Mouse (Mus musculus) kidney, postnatal 0 days (tissue): ENCODE results near the gene Capn2. TPM values are rescaled to one million over a fixed set of nuclear protein-coding genes. Genes with fewer than 3 reads are reported as not detected.

Experiments used
- ATAC-seq: fragments of 200-750 bp; cut with Nextera tagmentation; replicated peaks from 2 replicates; pipeline ENCODE4 v1.8.0; 2017; ENCODE audit warnings: low read depth, moderate number of reproducible peaks, moderate TSS enrichment, moderate library complexity; ENCODE audit not compliant: low FRiP score
- DNase-seq: peaks from one replicate; pipeline ENCODE4 v3.0.0-alpha.2; 2016; ENCODE audit warnings: low spot score
- H3K27ac ChIP-seq: fragments of 300-500 bp; sonication (generic); 2 replicates; pipeline ENCODE4 v1.5.1; 2014; ENCODE audit warnings: mild to moderate bottlenecking
- H3K27me3 ChIP-seq: fragments of 300-500 bp; sonication (generic); 2 replicates; pipeline ENCODE4 v1.6.1; 2014; ENCODE audit warnings: low read length, mixed read lengths; ENCODE audit not compliant: insufficient read depth
- H3K36me3 ChIP-seq: fragments of 300-500 bp; sonication (generic); 2 replicates; pipeline ENCODE4 v1.6.1; 2014; ENCODE audit warnings: low read length, mixed read lengths; ENCODE audit not compliant: insufficient read depth
- H3K4me1 ChIP-seq: fragments of 300-500 bp; sonication (generic); replicated peaks from 2 replicates; pipeline ENCODE4 v1.6.1; 2014; ENCODE audit warnings: antibody characterized with exemption, low read length, mixed read lengths; ENCODE audit not compliant: insufficient read depth
- H3K4me2 ChIP-seq: fragments of 300-500 bp; sonication (generic); 2 replicates; pipeline ENCODE4 v1.6.1; 2014; ENCODE audit warnings: mild to moderate bottlenecking, low read length, moderate library complexity, mixed read lengths
- H3K4me3 ChIP-seq: fragments of 300-500 bp; sonication (generic); replicated peaks from 2 replicates; pipeline ENCODE4 v1.5.1; 2014; ENCODE audit warnings: low read depth, low read length
- H3K9ac ChIP-seq: fragments of 300-500 bp; sonication (generic); 2 replicates; pipeline ENCODE4 v1.6.1; 2014; ENCODE audit warnings: low read depth, low read length
- H3K9me3 ChIP-seq: fragments of 300-500 bp; sonication (generic); replicated peaks from 2 replicates; pipeline ENCODE4 v1.6.1; 2016; ENCODE audit warnings: low read length, inconsistent platforms, mixed read lengths
- CTCF ChIP-seq: IDR thresholded peaks from 2 replicates; pipeline ENCODE4 v1.5.1; 2016; ENCODE audit warnings: antibody characterized with exemption, low read depth, mild to moderate bottlenecking, moderate library complexity
- WGBS: fragments of 180-500 bp; shearing (Covaris S2); extraction: QIAGEN DNeasy Blood & Tissue Kit; methylation state at CpG from one replicate; pipeline ENCODE4 v1.1.7; 2014; 5-methylcytosine and 5-hydroxymethylcytosine counted together
- polyA plus RNA-seq: library from polyadenylated mRNA; unstranded; fragments of >200 nt; fragmentation: Nextera tagmentation; extraction: Ambion mirVana; gene quantifications from 2 replicates; pipeline ENCODE4 v1.2.1, GENCODE M21; 2015

Gene Capn2
- polyA plus RNA-seq, 1 experiment from 2014 or later = 95.1 TPM

GRCm38 (mm10) chr1:182499443-182500089, 17.8 kb downstream of the Capn2 start:
- no peak overlapping the region for H3K27ac ChIP-seq
- no peaks in the 10 kb centered on the region for H3K27me3 ChIP-seq
- no peaks in the 10 kb centered on the region for H3K9me3 ChIP-seq
- WGBS = 59% methylated on average over 9 of the region's 9 CpGs
- no peak overlapping the region for H3K9ac ChIP-seq
- peaks cover 6% of the 10 kb centered on the region; the same call in 1 of the 2 replicates for H3K36me3 ChIP-seq
- peaks cover 26% of the 10 kb centered on the region for H3K4me1 ChIP-seq
- DNase-seq (no peak), ATAC-seq (no peak)
- no peak overlapping the region for H3K4me2 ChIP-seq
- no peak for TF ChIP-seq CTCF
- H3K4me3 ChIP-seq = no peak overlapping the region

- H3K9ac ChIP-seq = no peak overlapping the region
- WGBS = 45% methylated on average over 4 of the region's 4 CpGs
- H3K27ac ChIP-seq = peak overlapping the region; percentile 78; the same call in 1 of the 2 replicates
- no peak for ATAC-seq
- DNase-seq = peak; percentile 32
- no peak overlapping the region for H3K4me2 ChIP-seq
- no peaks in the 10 kb centered on the region for H3K9me3 ChIP-seq
- H3K4me1 ChIP-seq = peaks cover 27% of the 10 kb centered on the region
- no peaks in the 10 kb centered on the region for H3K27me3 ChIP-seq
- TF ChIP-seq CTCF = no peak
- no peak overlapping the region for H3K4me3 ChIP-seq
- peaks cover 6% of the 10 kb centered on the region; the same call in 1 of the 2 replicates for H3K36me3 ChIP-seq
Observed at GRCm38 (mm10) chr1:182497736-182498135, 19.7 kb downstream of the Capn2 start.

DNA sequence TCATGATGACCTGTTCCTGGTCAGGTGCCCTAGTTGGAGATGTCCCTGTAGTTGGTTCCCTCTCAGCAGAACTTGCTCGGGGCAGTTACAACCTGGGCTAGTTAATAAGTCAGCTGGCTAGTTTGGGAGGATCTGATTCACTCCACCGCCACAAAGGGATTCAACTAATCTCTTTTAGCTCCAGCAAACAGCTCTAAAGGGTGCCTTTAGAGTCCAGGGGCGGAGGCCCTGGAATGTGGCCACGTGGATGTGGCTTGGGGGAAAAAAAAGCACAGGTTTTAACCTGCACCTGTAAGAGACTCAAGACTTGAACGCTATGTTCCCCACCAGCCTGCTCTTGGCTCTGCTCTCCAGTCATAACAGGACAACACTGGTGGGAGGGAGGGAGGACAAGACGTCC, 20.7 kb downstream of the Capn2 start:
- H3K4me2 ChIP-seq = no peak overlapping the region
- no peaks in the 10 kb centered on the region for H3K27me3 ChIP-seq
- H3K27ac ChIP-seq = peak overlapping the region; percentile 78
- DNase-seq (peak; percentile 27), ATAC-seq (peak; percentile 79)
- no peak for TF ChIP-seq CTCF
- H3K9ac ChIP-seq = no peak overlapping the region
- peaks cover 27% of the 10 kb centered on the region for H3K4me1 ChIP-seq
- no peaks in the 10 kb centered on the region for H3K9me3 ChIP-seq
- H3K36me3 ChIP-seq = peaks cover 10% of the 10 kb centered on the region; the same call in 1 of the 2 replicates
- WGBS = 43% methylated on average over 6 of the region's 6 CpGs
- no peak overlapping the region for H3K4me3 ChIP-seq

- no peak for TF ChIP-seq CTCF
- DNase-seq (no peak), ATAC-seq (no peak)
- peak overlapping the region; percentile 60 for H3K27ac ChIP-seq
- no peak overlapping the region for H3K4me3 ChIP-seq
- peaks cover 9% of the 10 kb centered on the region; the same call in 1 of the 2 replicates for H3K36me3 ChIP-seq
- H3K4me1 ChIP-seq = peaks cover 25% of the 10 kb centered on the region
- WGBS = 46% methylated on average over 17 of the region's 17 CpGs
- no peak overlapping the region for H3K4me2 ChIP-seq
- no peaks in the 10 kb centered on the region for H3K9me3 ChIP-seq
- H3K9ac ChIP-seq = no peak overlapping the region
- H3K27me3 ChIP-seq = no peaks in the 10 kb centered on the region
Observed at GRCm38 (mm10) chr1:182494285-182495145, 22.9 kb downstream of the Capn2 start.

DNA sequence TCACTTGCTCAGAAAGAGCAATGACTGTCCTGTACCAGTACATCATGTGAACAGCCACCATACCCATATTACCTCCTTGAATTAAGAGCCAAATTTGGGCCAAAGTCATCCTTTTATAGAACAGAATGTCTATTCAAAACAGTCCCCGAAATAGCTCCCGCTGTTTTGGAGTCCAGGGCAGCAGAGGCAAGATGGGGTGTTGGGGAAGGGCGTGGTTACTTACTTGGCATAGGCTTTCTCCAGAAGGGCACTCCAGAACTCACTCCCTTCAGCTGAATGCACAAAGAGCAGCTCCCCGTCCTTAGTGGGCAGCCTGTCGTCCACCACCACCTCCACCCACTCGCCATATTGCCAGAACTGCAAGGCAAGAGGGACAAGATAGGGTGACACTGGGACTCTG, 25.6 kb downstream of the Capn2 start:
- DNase-seq (no peak), ATAC-seq (no peak)
- Histone ChIP-seq H3K4me1 (peaks cover 15% of the 10 kb centered on the region), H3K36me3 (peaks cover 26% of the 10 kb centered on the region; the same call in 1 of the 2 replicates), H3K9ac (no peak overlapping the region), H3K27me3 (no peaks in the 10 kb centered on the region), H3K4me3 (no peak overlapping the region), H3K27ac (no peak overlapping the region), H3K9me3 (no peaks in the 10 kb centered on the region), H3K4me2 (no peak overlapping the region)
- 93% methylated on average over 6 of the region's 6 CpGs for WGBS
- no peak for TF ChIP-seq CTCF

- Histone ChIP-seq H3K9ac (no peak overlapping the region), H3K27ac (no peak overlapping the region), H3K27me3 (no peaks in the 10 kb centered on the region), H3K4me1 (peaks cover 12% of the 10 kb centered on the region), H3K4me3 (no peak overlapping the region), H3K36me3 (peaks cover 35% of the 10 kb centered on the region; the same call in 1 of the 2 replicates), H3K4me2 (no peak overlapping the region), H3K9me3 (no peaks in the 10 kb centered on the region)
- DNase-seq (no peak), ATAC-seq (no peak)
- TF ChIP-seq CTCF = peak; percentile 53
- 83% methylated on average over 7 of the region's 7 CpGs for WGBS
Observed at GRCm38 (mm10) chr1:182490568-182490967, 26.8 kb downstream of the Capn2 start.
